Mouse (Mus musculus) midbrain, embryonic 16.5 days (tissue): Measurements from ENCODE around the gene Pdgfra. TPM values are rescaled to one million over a fixed set of nuclear protein-coding genes. Genes with fewer than 3 reads are reported as not detected.

Experiments used
- ATAC-seq: fragments of 200-750 bp; cut with Nextera tagmentation; 2 replicates; pipeline ENCODE4 v1.8.0; 2017; ENCODE audit warnings: moderate TSS enrichment
- H3K27ac ChIP-seq: fragments of 300-500 bp; sonication (generic); 2 replicates; pipeline ENCODE4 v1.5.1; 2014; ENCODE audit warnings: mild to moderate bottlenecking, low read length, mixed read lengths
- H3K27me3 ChIP-seq: fragments of 300-500 bp; sonication (generic); 2 replicates; pipeline ENCODE4 v1.6.1; 2014; ENCODE audit warnings: low read depth, low read length, mixed read lengths; ENCODE audit not compliant: control insufficient read depth, insufficient read depth
- H3K36me3 ChIP-seq: fragments of 300-500 bp; sonication (generic); 2 replicates; pipeline ENCODE4 v1.6.1; 2014; ENCODE audit warnings: mild to moderate bottlenecking, low read length, moderate library complexity, mixed read lengths; ENCODE audit not compliant: control insufficient read depth, insufficient read depth
- H3K4me1 ChIP-seq: fragments of 300-500 bp; sonication (generic); 2 replicates; pipeline ENCODE4 v1.6.1; 2014; ENCODE audit warnings: mild to moderate bottlenecking, low read length, mixed read lengths; ENCODE audit not compliant: control insufficient read depth, insufficient read depth
- H3K4me2 ChIP-seq: fragments of 300-500 bp; sonication (generic); 2 replicates; pipeline ENCODE4 v1.6.1; 2014; ENCODE audit warnings: mild to moderate bottlenecking, low read length, mixed read lengths
- H3K4me3 ChIP-seq: fragments of 300-500 bp; sonication (generic); 2 replicates; pipeline ENCODE4 v1.5.1; 2014; ENCODE audit warnings: low read depth, mild to moderate bottlenecking, low read length, moderate library complexity, mixed read lengths
- H3K9ac ChIP-seq: fragments of 300-500 bp; sonication (generic); 2 replicates; pipeline ENCODE4 v1.6.1; 2014; ENCODE audit warnings: low read depth, low read length, mixed read lengths
- H3K9me3 ChIP-seq: fragments of 300-500 bp; sonication (generic); replicated peaks from 2 replicates; pipeline ENCODE4 v1.6.1; 2014; ENCODE audit warnings: mild to moderate bottlenecking, low read length, mixed read lengths; ENCODE audit not compliant: control insufficient read depth, poor library complexity, severe bottlenecking
- WGBS: fragments of 180-500 bp; shearing (Covaris S2); extraction: QIAGEN DNeasy Blood & Tissue Kit; methylation state at CpG from one replicate; pipeline ENCODE4 v1.1.7; 2014; 5-methylcytosine and 5-hydroxymethylcytosine counted together
- polyA plus RNA-seq: library from polyadenylated mRNA; unstranded; fragments of >200 nt; fragmentation: Nextera tagmentation; extraction: Ambion mirVana; gene quantifications from 2 replicates; pipeline ENCODE4 v1.2.1, GENCODE M21; 2015

Gene Pdgfra
- polyA plus RNA-seq, 1 experiment from 2014 or later: 15.2 TPM

GRCm38 (mm10) chr5:75161586-75161985 lies 9.5 kb downstream of the Pdgfra start:
- peaks cover 4% of the 10 kb centered on the region for H3K4me1 ChIP-seq
- WGBS: 81% methylated on average over 6 of the region's 6 CpGs
- no peak overlapping the region for H3K27ac ChIP-seq

GRCm38 (mm10) chr5:75163289-75163951 lies 11.3 kb downstream of the Pdgfra start:
- Histone ChIP-seq H3K4me3 (no peak overlapping the region), H3K27ac (no peak overlapping the region), H3K4me1 (no peaks in the 10 kb centered on the region), H3K9ac (no peak overlapping the region), H3K9me3 (no peaks in the 10 kb centered on the region), H3K4me2 (no peak overlapping the region), H3K36me3 (no peaks in the 10 kb centered on the region), H3K27me3 (no peaks in the 10 kb centered on the region; the same call in 1 of the 2 replicates)
- no peak for ATAC-seq
- 78% methylated on average over 23 of the region's 23 CpGs for WGBS

More at GRCm38 (mm10) chr5:75161586-75161985, 9.5 kb downstream of the Pdgfra start:
- no peak overlapping the region for H3K4me2 ChIP-seq
- H3K9me3 ChIP-seq: no peaks in the 10 kb centered on the region
- H3K27me3 ChIP-seq: peaks cover 4% of the 10 kb centered on the region
- no peak for ATAC-seq
- H3K9ac ChIP-seq: no peak overlapping the region
- H3K36me3 ChIP-seq: no peaks in the 10 kb centered on the region
- H3K4me3 ChIP-seq: no peak overlapping the region

- Histone ChIP-seq H3K4me2 (no peak overlapping the region), H3K9me3 (no peaks in the 10 kb centered on the region), H3K9ac (no peak overlapping the region), H3K27ac (no peak overlapping the region), H3K36me3 (no peaks in the 10 kb centered on the region), H3K27me3 (no peaks in the 10 kb centered on the region; the same call in 1 of the 2 replicates), H3K4me3 (no peak overlapping the region), H3K4me1 (no peaks in the 10 kb centered on the region)
- ATAC-seq: no peak
- 81% methylated on average over 4 of the region's 4 CpGs for WGBS
Observed at GRCm38 (mm10) chr5:75164688-75165087, 12.6 kb downstream of the Pdgfra start.

GRCm38 (mm10) chr5:75169837-75170236 lies 17.7 kb downstream of the Pdgfra start:
- Histone ChIP-seq H3K36me3 (no peaks in the 10 kb centered on the region), H3K9me3 (no peaks in the 10 kb centered on the region), H3K4me3 (no peak overlapping the region), H3K9ac (no peak overlapping the region), H3K27me3 (no peaks in the 10 kb centered on the region; the same call in 1 of the 2 replicates), H3K27ac (no peak overlapping the region), H3K4me1 (no peaks in the 10 kb centered on the region), H3K4me2 (no peak overlapping the region)
- 68% methylated on average over 6 of the region's 6 CpGs for WGBS
- ATAC-seq: no peak

GRCm38 (mm10) chr5:75171859-75172258 lies 19.8 kb downstream of the Pdgfra start:
- no peaks in the 10 kb centered on the region for H3K9me3 ChIP-seq
- H3K36me3 ChIP-seq: no peaks in the 10 kb centered on the region
- no peak overlapping the region for H3K9ac ChIP-seq
- H3K27me3 ChIP-seq: no peaks in the 10 kb centered on the region
- H3K4me2 ChIP-seq: no peak overlapping the region
- 84% methylated on average over 10 of the region's 10 CpGs for WGBS
- H3K4me3 ChIP-seq: no peak overlapping the region
- H3K27ac ChIP-seq: no peak overlapping the region
- H3K4me1 ChIP-seq: no peaks in the 10 kb centered on the region
- ATAC-seq: no peak

GRCm38 (mm10) chr5:75179249-75179648 lies 27.2 kb downstream of the Pdgfra start:
- no peak overlapping the region for H3K9ac ChIP-seq
- no peak overlapping the region for H3K27ac ChIP-seq
- no peaks in the 10 kb centered on the region for H3K4me1 ChIP-seq
- H3K36me3 ChIP-seq: no peaks in the 10 kb centered on the region
- no peaks in the 10 kb centered on the region for H3K9me3 ChIP-seq
- WGBS: 75% methylated on average over 10 of the region's 10 CpGs
- H3K27me3 ChIP-seq: no peaks in the 10 kb centered on the region
- ATAC-seq: 0 out of 2 replicates have a peak, but pooled peaks have one; percentile 54
- no peak overlapping the region for H3K4me3 ChIP-seq
- H3K4me2 ChIP-seq: no peak overlapping the region

GRCm38 (mm10) chr5:75179726-75180290 lies 27.7 kb downstream of the Pdgfra start:
- 56% methylated on average over 12 of the region's 12 CpGs for WGBS
- no peaks in the 10 kb centered on the region for H3K9me3 ChIP-seq
- no peak overlapping the region for H3K4me3 ChIP-seq
- no peaks in the 10 kb centered on the region for H3K36me3 ChIP-seq
- peak; percentile 45; the same call in 1 of the 2 replicates for ATAC-seq
- no peak overlapping the region for H3K9ac ChIP-seq
- H3K27me3 ChIP-seq: no peaks in the 10 kb centered on the region
- no peak overlapping the region for H3K27ac ChIP-seq
- no peaks in the 10 kb centered on the region for H3K4me1 ChIP-seq
- H3K4me2 ChIP-seq: no peak overlapping the region

GRCm38 (mm10) chr5:75183653-75184052 lies 31.6 kb downstream of the Pdgfra start:
- Histone ChIP-seq H3K4me1 (no peaks in the 10 kb centered on the region), H3K4me3 (no peak overlapping the region), H3K9ac (no peak overlapping the region), H3K27me3 (no peaks in the 10 kb centered on the region), H3K36me3 (no peaks in the 10 kb centered on the region), H3K9me3 (no peaks in the 10 kb centered on the region), H3K27ac (no peak overlapping the region), H3K4me2 (no peak overlapping the region)
- no peak for ATAC-seq
- 82% methylated on average over 6 of the region's 6 CpGs for WGBS

GRCm38 (mm10) chr5:75184112-75184511 lies 32.0 kb downstream of the Pdgfra start:
- no peaks in the 10 kb centered on the region for H3K36me3 ChIP-seq
- H3K9me3 ChIP-seq: no peaks in the 10 kb centered on the region
- H3K9ac ChIP-seq: no peak overlapping the region
- H3K4me2 ChIP-seq: no peak overlapping the region
- no peaks in the 10 kb centered on the region for H3K27me3 ChIP-seq
- H3K27ac ChIP-seq: no peak overlapping the region
- H3K4me1 ChIP-seq: no peaks in the 10 kb centered on the region
- no peak for ATAC-seq
- 84% methylated on average over 5 of the region's 5 CpGs for WGBS
- no peak overlapping the region for H3K4me3 ChIP-seq
